Mouse (Mus musculus) lung, embryonic 15.5 days (tissue): Measurements from ENCODE around the gene Hs1bp3. TPM values are rescaled to one million over a fixed set of nuclear protein-coding genes. Genes with fewer than 3 reads are reported as not detected.

ENCODE experiments used
- ATAC-seq: fragments of 200-750 bp; cut with Nextera tagmentation; 2 replicates; pipeline ENCODE4 v1.8.0; 2017; ENCODE audit warnings: moderate number of reproducible peaks, borderline replicate concordance; ENCODE audit not compliant: low FRiP score, low TSS enrichment; ENCODE audit errors: extremely low read depth
- H3K27ac ChIP-seq: fragments of 300-500 bp; sonication (generic); 2 replicates; pipeline ENCODE4 v1.5.1; 2015; ENCODE audit warnings: moderate library complexity, mild to moderate bottlenecking, inconsistent platforms
- H3K27me3 ChIP-seq: fragments of 300-500 bp; sonication (generic); 2 replicates; pipeline ENCODE4 v1.6.1; 2015; ENCODE audit warnings: inconsistent platforms
- H3K36me3 ChIP-seq: fragments of 300-500 bp; sonication (generic); 2 replicates; pipeline ENCODE4 v1.6.1; 2015; ENCODE audit warnings: inconsistent platforms
- H3K4me1 ChIP-seq: fragments of 300-500 bp; sonication (generic); 2 replicates; pipeline ENCODE4 v1.6.1; 2015; ENCODE audit warnings: inconsistent platforms
- H3K4me2 ChIP-seq: fragments of 300-500 bp; sonication (generic); 2 replicates; pipeline ENCODE4 v1.6.1; 2015; ENCODE audit warnings: inconsistent platforms, mild to moderate bottlenecking, moderate library complexity
- H3K4me3 ChIP-seq: fragments of 300-500 bp; sonication (generic); 2 replicates; pipeline ENCODE4 v1.5.1; 2015; ENCODE audit warnings: mild to moderate bottlenecking, inconsistent platforms
- H3K9ac ChIP-seq: fragments of 300-500 bp; sonication (generic); 2 replicates; pipeline ENCODE4 v1.6.1; 2015; ENCODE audit warnings: inconsistent platforms
- H3K9me3 ChIP-seq: fragments of 300-500 bp; sonication (generic); 2 replicates; pipeline ENCODE4 v1.6.1; 2016; ENCODE audit warnings: inconsistent platforms
- WGBS: fragments of 180-500 bp; shearing (Covaris S2); methylation state at CpG from one replicate; pipeline ENCODE4 v1.1.7; 2015; 5-methylcytosine and 5-hydroxymethylcytosine counted together
- polyA plus RNA-seq: library from polyadenylated mRNA; unstranded; fragments of >200 nt; fragmentation: Nextera tagmentation; extraction: Ambion mirVana; gene quantifications from 2 replicates; pipeline ENCODE4 v1.2.1, GENCODE M21; 2015

Gene Hs1bp3
- polyA plus RNA-seq, 1 experiment from 2014 or later = 16.2 TPM

DNA sequence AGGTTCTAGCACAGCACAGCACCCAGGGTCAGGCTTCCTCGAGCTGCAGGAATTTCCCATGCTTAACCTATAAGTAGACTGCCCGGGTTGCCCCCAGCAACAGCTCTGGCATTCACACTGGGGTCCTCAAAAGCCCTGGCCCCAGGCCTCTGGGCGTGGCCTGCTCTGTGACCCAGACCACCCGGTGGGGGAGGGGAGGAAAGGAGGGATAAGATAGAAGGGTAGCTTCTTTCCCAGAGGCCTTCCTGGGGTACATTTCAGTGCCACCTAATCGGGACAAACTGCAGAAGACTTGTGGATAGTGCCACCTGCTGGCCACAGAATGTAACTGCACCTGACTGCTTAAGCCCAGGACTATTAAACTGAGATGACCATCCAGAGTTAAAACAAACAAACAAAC is 6.8 kb upstream of the Hs1bp3 start:
- 5% methylated on average over 5 of the region's 5 CpGs for WGBS
- Histone ChIP-seq H3K4me2 (no peak overlapping the region), H3K27me3 (peaks cover 69% of the 10 kb centered on the region), H3K4me1 (peaks cover 13% of the 10 kb centered on the region), H3K27ac (no peak overlapping the region), H3K9me3 (no peaks in the 10 kb centered on the region), H3K4me3 (no peak overlapping the region), H3K9ac (no peak overlapping the region), H3K36me3 (no peaks in the 10 kb centered on the region)
- ATAC-seq = peak; percentile 47; the same call in 1 of the 2 replicates

DNA sequence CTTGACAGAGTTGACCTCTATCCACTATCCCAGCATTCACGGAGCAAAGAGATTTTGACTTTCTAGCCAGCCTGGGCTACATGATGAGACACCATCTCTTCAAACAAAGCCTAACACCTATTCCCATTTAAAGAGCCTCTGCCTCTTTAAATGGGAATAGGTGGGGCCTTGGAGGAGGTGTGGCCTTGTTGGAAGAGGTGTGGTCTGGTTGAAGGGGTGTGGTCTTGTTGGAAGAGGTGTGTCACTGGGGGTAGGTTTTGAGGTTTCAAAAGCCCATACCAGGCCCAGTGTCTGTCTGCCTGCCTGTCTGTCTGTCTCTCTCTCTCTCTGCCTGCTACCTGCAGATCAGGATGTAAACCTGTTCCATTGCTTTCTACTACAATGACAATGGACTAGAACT is 6.3 kb upstream of the Hs1bp3 start:
- no peak overlapping the region for H3K27ac ChIP-seq
- H3K36me3 ChIP-seq = no peaks in the 10 kb centered on the region
- H3K9ac ChIP-seq = no peak overlapping the region
- no peaks in the 10 kb centered on the region for H3K9me3 ChIP-seq
- H3K27me3 ChIP-seq = peaks cover 69% of the 10 kb centered on the region
- H3K4me1 ChIP-seq = peaks cover 9% of the 10 kb centered on the region
- no peak overlapping the region for H3K4me2 ChIP-seq
- 49% methylated on average over 1 of the region's 1 CpGs for WGBS
- peak; percentile 32; the same call in 1 of the 2 replicates for ATAC-seq
- H3K4me3 ChIP-seq = no peak overlapping the region

GRCm38 (mm10) chr12:8310992-8311391 is 2.2 kb upstream of the Hs1bp3 start:
- Histone ChIP-seq H3K9ac (no peak overlapping the region), H3K4me1 (peaks cover 10% of the 10 kb centered on the region), H3K27ac (no peak overlapping the region), H3K9me3 (no peaks in the 10 kb centered on the region), H3K27me3 (peaks cover 33% of the 10 kb centered on the region), H3K36me3 (no peaks in the 10 kb centered on the region), H3K4me2 (no peak overlapping the region), H3K4me3 (no peak overlapping the region)
- WGBS = 54% methylated on average over 17 of the region's 17 CpGs
- ATAC-seq = no peak

DNA sequence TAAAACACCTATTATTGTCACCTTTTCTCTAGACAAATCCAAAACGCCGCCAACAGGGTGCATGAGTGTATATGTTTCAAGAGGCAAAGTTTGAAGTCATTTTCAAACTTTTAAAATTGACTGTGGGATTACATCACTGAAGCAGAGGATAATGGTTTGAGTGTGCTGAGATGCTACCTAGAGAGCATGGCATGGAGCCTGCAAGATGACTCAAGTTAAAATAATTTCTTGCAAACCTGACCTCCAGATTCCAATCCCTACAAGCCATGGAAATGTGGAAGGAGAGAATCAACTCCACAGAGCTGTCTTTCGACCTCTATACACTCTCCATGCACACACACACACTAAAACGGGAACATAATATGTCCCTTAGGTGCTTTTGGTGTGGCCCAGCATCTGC is 966 bp upstream of the Hs1bp3 start:
- ATAC-seq = no peak
- peaks cover 28% of the 10 kb centered on the region for H3K27me3 ChIP-seq
- no peak overlapping the region for H3K4me2 ChIP-seq
- H3K4me1 ChIP-seq = peaks cover 10% of the 10 kb centered on the region
- no peak overlapping the region for H3K9ac ChIP-seq
- no peaks in the 10 kb centered on the region for H3K9me3 ChIP-seq
- H3K27ac ChIP-seq = no peak overlapping the region
- no peak overlapping the region for H3K4me3 ChIP-seq
- 85% methylated on average over 4 of the region's 4 CpGs for WGBS
- H3K36me3 ChIP-seq = no peaks in the 10 kb centered on the region

DNA sequence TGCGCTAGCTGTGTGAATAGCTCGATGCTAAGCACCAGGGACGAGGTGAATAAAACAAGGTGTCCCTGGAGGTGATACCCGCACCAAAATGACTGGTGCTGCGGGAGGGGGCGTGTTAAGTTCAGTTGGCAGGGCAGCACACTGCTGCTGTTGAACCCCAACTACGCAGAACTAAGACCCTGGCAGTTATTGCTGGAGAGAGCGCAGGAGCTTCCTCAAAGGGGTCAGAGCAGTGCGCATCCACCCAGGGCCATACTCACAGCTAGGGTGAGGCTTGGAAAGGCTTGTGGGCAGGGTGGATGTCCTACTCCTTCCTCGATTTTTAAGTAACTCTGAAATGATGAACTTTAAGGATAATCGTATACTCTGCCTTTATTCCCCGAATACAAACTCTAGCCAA is 541 bp downstream of the Hs1bp3 start:
- peak; percentile 27; the same call in 1 of the 2 replicates for ATAC-seq
- Histone ChIP-seq H3K4me3 (peak overlapping the region; percentile 68), H3K9me3 (no peaks in the 10 kb centered on the region), H3K27ac (no peak overlapping the region), H3K27me3 (peaks cover 24% of the 10 kb centered on the region), H3K9ac (peak overlapping the region; percentile 66), H3K4me2 (peak overlapping the region; percentile 73), H3K4me1 (peaks cover 10% of the 10 kb centered on the region), H3K36me3 (peaks cover 4% of the 10 kb centered on the region; the same call in 1 of the 2 replicates)
- WGBS = 19% methylated on average over 12 of the region's 12 CpGs

DNA sequence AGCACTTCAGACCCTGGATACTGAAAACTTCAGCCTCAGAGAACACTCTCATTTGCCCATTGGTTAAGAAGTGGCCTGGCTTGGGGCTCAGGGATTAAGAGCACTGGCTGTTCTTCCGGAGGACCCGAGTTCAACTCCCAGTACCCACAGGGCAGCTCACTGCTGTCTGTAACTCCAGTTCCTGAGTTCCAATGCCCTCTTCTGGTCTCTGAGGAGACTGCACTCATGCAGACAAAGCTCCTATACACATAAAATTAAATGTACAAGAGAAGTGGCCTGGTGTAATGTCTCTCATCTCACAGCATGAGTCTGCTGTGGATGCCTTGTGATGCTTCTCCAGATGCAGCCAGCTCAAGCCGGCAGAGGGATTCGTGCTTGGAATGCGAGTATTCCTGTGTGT is 3.3 kb downstream of the Hs1bp3 start:
- ATAC-seq = no peak

DNA sequence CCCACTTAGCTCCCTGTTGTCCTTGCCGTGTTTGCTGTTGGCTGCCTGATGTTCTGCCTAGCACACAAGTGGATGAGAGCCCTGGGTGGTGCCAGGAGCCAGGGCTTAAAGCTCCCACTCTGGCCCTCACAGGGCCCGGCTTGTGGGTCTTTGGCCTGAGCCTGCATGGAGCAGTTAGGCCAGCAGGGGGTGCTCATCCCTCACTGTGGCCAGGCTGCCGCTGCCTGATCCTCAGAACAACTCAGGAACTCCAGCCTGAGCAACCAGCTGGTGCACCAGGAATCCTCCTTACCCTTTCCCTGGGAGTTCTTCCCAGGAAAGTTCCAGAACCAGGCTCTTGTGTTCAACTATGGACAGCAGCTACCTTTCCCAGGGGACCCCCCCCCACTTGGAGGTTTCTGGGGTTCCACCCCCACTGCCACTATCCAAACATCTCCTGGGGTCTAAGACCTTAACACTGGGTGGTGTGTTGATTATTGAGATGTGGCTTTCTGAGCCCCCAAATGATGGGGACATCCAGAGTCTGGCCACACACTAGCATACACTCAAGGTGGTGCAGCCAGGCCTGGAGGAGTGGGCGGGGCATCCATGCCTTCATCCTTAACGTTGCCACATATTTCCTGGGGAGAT is 7.0 kb downstream of the Hs1bp3 start:
- no peak overlapping the region for H3K9ac ChIP-seq
- H3K4me1 ChIP-seq = no peaks in the 10 kb centered on the region
- 37% methylated on average over 5 of the region's 5 CpGs for WGBS
- H3K4me2 ChIP-seq = no peak overlapping the region
- no peaks in the 10 kb centered on the region for H3K9me3 ChIP-seq
- no peak overlapping the region for H3K4me3 ChIP-seq
- no peaks in the 10 kb centered on the region for H3K27me3 ChIP-seq
- no peak overlapping the region for H3K27ac ChIP-seq
- peaks cover 16% of the 10 kb centered on the region; the same call in 1 of the 2 replicates for H3K36me3 ChIP-seq
- no peak for ATAC-seq

More for the DNA sequence above, 3.3 kb downstream of the Hs1bp3 start:
- Histone ChIP-seq H3K27ac (no peak overlapping the region), H3K36me3 (peaks cover 12% of the 10 kb centered on the region; the same call in 1 of the 2 replicates), H3K4me2 (no peak overlapping the region), H3K9ac (no peak overlapping the region), H3K27me3 (peaks cover 7% of the 10 kb centered on the region), H3K4me3 (no peak overlapping the region), H3K9me3 (no peaks in the 10 kb centered on the region), H3K4me1 (peaks cover 10% of the 10 kb centered on the region)
- WGBS = 87% methylated on average over 5 of the region's 5 CpGs

DNA sequence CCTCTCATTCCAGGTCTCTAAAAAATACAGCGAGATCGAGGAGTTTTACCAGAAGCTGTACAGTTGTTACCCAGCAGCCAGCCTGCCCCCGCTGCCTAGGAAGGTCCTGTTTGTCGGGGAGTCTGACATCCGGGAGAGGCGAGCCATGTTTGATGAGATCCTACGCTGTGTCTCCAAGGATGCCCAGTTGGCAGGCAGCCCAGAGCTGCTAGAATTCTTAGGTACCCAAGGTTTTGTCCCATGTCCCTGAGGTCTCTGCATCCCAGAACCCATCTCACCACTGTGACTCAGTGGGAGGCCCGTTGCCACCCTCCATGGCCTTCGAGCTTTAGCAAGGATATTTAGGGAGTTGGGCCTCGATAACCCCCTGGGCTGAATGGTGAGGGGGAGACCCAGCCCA is 8.3 kb downstream of the Hs1bp3 start:
- Histone ChIP-seq H3K27ac (no peak overlapping the region), H3K4me3 (no peak overlapping the region), H3K9me3 (no peaks in the 10 kb centered on the region), H3K36me3 (peaks cover 16% of the 10 kb centered on the region; the same call in 1 of the 2 replicates), H3K27me3 (no peaks in the 10 kb centered on the region), H3K4me1 (no peaks in the 10 kb centered on the region), H3K4me2 (no peak overlapping the region), H3K9ac (no peak overlapping the region)
- ATAC-seq = no peak
- 79% methylated on average over 10 of the region's 10 CpGs for WGBS

DNA sequence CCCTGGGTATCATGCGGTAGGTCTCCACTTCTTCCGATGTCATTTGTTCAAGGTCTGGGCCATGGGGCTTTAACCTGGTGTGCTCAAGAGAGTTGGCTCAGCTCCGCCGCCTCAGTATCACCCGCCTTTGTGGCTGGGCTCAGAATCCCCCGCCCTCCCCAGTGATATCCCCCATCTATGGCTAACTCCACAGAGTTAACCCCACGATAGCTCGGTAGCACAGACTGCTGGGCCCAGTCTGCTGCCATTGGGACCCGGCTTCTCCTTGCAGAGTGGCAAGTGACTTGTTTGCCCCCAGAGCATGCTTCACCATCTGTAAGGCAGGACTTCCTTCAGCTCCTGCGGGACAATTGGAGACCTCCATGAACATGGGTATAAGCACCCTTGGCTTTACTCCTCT is 10.9 kb downstream of the Hs1bp3 start:
- Histone ChIP-seq H3K27me3 (no peaks in the 10 kb centered on the region), H3K9ac (no peak overlapping the region), H3K36me3 (peaks cover 16% of the 10 kb centered on the region; the same call in 1 of the 2 replicates), H3K4me1 (peaks cover 17% of the 10 kb centered on the region), H3K9me3 (no peaks in the 10 kb centered on the region), H3K4me2 (no peak overlapping the region), H3K4me3 (no peak overlapping the region), H3K27ac (no peak overlapping the region)
- no peak for ATAC-seq
- 76% methylated on average over 10 of the region's 10 CpGs for WGBS

DNA sequence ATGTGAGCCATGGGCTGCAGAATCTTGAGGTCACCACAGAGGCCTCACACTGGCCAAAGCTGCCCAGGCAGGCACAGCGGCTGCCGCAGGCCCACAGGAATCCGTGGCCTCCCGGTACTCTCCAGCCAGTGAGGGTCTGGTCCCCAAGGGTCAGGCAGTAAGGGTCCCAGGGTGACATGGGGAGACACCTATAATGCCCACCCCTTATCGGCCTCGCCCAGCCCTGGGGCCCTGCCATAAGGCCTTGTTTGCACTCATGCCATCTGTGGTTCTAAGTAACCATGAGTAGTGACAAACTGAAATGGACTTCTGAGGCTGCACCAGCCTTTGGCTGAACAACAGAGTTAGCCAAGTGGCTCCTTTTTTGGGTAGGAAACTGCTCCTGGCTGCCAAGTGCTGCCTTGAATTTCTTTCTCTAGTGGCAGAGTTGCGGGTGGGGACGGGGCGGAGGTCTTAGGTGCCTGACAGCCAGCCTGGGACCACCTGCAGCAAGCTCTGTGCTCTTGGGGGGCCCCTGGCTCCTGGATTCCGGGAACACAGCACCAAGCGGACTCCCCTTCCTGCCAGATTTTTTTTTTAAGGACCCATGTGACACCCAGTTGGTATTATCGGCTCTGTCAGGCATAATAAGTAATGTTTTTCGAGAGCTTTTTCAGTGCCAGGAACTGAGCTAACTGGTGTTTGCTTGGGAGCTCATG is 12.2 kb downstream of the Hs1bp3 start:
- Histone ChIP-seq H3K9me3 (no peaks in the 10 kb centered on the region), H3K36me3 (peaks cover 19% of the 10 kb centered on the region; the same call in 1 of the 2 replicates), H3K9ac (no peak overlapping the region), H3K4me2 (no peak overlapping the region), H3K27me3 (no peaks in the 10 kb centered on the region), H3K4me1 (peaks cover 17% of the 10 kb centered on the region), H3K4me3 (no peak overlapping the region), H3K27ac (no peak overlapping the region)
- 89% methylated on average over 13 of the region's 13 CpGs for WGBS
- no peak for ATAC-seq

- peaks cover 19% of the 10 kb centered on the region for H3K4me1 ChIP-seq
- H3K36me3 ChIP-seq = peaks cover 18% of the 10 kb centered on the region; the same call in 1 of the 2 replicates
- H3K27me3 ChIP-seq = no peaks in the 10 kb centered on the region
- no peak overlapping the region for H3K9ac ChIP-seq
- no peak overlapping the region for H3K4me2 ChIP-seq
- H3K4me3 ChIP-seq = no peak overlapping the region
- 85% methylated on average over 17 of the region's 17 CpGs for WGBS
- H3K27ac ChIP-seq = no peak overlapping the region
- no peak for ATAC-seq
- H3K9me3 ChIP-seq = no peaks in the 10 kb centered on the region
These were observed 12.8 kb downstream of the Hs1bp3 start for GRCm38 (mm10) chr12:8325943-8326522.
